Mouse (Mus musculus) left cerebral cortex, postnatal 4 days (tissue): Measurements from ENCODE around the gene Efhd1. TPM values are rescaled to one million over a fixed set of nuclear protein-coding genes. Genes with fewer than 3 reads are reported as not detected.

ENCODE experiments used
- DNase-seq: peaks from one replicate; pipeline ENCODE4 v3.0.0-alpha.2; 2022
- intact Hi-C: fragments of 180-260 bp; cut with DNase I; formaldehyde crosslinking; loops from one replicate; pipeline ENCODE4 v1.15.1; 2025
- total RNA-seq, 2 experiments: library from RNA; stranded (reverse); gene quantifications; 2 replicates each; pipeline ENCODE4 v1.2.3; 2021

Gene Efhd1
- total RNA-seq: 1 to 10 TPM; 1.5 to 2.0 TPM

DNA sequence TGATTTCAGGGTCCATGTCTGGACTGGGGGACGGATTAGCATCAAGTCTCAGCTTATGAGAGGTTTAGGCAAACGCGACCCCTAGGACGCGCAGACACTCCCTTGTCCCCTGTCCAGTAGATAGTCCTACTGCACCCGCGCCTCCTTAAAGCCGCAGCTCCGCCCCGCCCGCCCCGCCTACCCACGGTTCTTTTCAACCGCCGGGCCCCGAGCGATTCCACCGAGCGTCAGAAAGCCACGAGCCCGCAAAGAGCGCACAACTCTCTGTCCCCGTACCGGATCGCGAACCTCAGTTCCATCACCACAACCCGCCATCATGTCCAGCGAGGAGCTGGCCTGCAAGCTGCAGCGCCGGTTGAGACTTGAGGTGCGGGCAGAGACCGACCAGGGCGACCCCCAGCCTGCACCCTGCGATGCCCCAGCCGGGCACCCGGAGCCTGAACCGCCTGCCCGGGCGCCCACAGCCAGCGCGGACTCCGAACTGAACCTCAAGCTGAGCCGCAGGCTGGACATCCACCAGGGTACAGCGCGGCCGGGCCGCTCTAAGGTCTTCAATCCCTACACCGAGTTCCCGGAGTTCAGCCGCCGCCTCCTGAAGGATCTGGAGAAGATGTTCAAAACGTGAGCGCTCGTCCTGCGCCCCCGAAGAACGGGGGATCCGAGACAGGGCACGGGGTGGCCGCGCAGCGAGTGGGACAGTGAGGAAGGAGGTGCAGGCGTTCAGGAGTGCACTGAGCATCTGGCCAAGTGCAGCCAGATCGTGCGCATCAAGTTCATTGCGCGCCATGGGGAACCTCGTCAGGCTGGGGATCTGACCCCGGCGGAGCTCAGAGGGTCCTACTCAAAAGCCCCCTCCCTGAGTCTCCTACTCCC lies at the start of gene Efhd1:
Gene Efhd1, plus strand, starts transcription at position 230 of the 873 bp plus-strand sequence.
- DNase-seq: peak; percentile 59
- intact Hi-C loops: no loop called here

DNA sequence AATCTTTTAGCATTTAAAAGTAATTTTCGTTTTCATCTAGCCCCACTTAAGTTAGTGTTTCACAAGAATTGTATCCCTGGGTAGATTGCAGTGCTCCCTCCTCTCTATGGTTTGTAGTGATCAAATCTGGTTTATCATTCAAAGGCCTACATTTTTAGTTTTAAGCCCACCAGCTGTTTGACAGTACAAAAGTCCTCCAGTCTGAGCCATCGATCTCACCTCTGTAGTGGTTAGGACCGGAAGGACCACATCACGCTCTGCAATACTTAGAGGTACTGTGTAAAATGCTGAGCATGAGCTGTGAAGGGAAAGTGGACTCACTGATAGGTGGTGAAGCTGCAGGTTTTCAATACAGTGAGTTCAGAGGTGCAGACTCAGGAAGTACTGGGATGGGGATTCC lies 49.4 kb upstream of the Efhd1 start:
- DNase-seq: no peak
- intact Hi-C loops: no loop called here

DNA sequence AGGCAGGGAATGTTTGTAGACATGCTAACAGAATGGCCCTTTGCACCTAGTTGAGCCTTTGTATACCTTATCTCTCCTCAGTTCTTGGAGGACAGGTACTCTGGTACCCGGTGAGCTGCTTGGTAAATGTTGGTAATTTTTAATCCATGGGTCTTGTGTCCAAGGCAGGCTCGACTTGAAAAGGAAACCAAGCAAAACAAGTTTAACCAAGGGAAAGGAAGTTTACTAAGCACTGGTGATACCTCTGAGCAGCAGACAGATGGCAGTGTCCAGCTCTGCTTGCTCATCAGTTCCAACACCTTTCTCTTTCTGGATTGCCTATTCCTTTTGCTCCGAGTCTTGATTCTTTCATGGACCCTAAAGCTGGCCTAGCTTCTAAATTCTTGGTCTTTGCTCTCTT lies 46.2 kb upstream of the Efhd1 start:
- no peak for DNase-seq
- intact Hi-C loops: no loop called here

DNA sequence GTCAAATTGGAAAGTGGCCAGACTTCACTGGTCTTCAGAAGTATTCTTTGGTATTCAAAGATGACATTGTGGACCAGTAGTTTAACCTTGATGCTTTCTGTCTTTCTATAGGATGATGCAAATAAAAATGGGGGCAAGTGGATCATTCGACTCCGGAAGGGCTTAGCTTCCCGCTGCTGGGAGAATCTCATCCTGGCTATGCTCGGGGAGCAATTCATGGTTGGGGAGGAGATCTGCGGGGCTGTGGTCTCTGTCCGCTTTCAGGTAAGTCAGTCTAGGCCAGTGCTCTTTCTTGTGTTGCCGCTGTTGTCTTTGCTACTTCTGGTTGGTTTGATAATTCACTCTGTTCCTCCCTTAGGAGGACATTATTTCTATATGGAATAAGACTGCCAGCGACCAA lies 38.4 kb upstream of the Efhd1 start:
- intact Hi-C loops: no loop called here
- DNase-seq: no peak

DNA sequence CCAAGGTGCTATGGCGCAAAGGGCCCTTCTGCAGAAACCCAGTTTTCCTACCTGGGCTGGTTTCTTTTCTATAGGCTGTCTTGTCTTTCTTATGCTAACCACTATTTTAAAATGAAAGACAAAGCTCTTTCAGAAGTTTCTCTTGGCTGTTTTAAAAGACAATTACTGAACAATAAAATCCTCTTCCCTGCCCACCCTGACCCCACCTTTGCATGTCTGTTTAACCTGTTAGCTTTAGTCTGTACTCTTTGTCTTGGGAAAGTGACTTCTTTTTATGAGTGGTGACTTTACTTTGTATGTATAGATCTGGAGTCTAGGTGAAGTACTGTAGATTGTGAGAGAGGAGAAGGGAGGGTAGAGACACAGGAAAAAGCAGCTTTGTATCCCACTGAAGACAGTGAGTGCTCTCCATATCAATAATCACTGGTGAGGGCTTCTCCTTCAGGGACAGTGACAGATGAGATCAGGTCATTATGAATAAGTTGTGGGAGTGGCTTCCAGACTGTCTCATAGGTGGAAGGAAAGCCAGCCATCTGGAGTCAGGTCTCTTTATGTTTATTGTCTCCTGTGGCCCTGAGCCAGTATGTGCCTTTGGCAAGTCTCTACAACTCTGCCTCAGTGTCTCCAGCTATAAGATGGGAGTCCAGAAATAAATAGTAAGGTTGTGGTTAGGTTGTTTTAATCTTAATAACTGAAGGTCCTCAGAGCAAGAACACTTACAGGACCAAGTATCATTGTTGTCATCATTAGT lies 37.6 kb upstream of the Efhd1 start:
- intact Hi-C loops: no loop called here
- DNase-seq: no peak

DNA sequence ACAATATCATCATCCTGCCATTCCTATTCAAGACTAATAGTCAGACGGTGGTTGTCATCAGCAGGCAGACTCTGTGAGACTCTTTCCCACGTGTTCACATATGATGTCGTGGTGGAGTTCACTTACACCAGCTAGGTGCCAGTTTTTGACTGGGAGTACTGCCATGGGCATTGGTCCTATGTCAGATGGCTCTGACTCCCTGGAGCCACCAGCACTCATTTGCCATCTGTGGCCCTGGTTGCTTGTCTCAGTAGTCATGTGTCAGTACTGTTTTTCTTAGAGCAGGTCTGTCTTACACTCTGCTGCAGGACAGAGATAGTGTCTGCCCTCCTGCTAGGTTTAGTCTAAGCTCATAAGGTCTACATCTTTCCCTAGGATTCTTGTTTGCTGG lies 37.0 kb upstream of the Efhd1 start:
- DNase-seq: peak; percentile 63
- intact Hi-C loops: no loop called here

DNA sequence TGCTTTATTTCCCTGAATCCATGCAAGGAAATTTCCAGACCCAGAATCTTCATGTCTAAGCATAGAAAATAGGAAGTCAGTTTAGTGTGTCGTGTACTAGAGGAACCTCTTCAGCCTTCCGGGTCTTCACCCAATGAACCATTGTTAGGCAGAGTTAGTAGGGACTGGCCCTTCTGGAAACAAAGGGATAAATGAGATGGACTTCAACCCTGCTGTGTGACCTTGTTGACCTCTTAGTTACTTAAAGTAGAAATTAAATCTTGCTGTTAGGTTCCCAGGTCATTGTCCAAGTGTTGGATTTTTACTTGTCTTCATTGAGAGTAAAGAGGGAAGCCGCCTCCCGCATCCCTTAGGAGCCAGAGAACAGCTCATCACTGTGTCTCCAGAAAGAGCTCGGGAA lies 33.6 kb upstream of the Efhd1 start:
- DNase-seq: no peak
- intact Hi-C loops: loop anchor here (5.0 kb wide), 1 partner anchor 547 kb away; no protein-coding TSS in a partner anchor

DNA sequence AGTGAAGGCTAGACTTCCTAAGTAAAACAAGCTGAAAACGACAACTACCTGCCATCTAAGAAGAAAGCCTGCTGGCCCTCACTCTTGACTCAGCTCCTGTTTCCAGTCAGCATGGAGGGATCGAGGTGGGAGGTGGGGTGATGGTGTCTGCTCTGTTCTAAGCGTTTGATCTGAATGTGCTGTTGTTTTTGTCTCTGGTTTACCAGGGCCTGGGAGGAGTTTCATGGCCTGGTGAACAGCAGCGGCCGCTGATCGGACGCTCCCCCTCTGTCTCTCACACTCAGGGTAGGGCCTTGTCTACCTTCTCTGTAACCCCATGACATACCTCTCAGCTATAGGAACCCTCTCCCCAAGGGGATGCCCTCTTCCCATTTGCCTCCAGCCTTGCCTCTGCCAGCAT lies 32.0 kb upstream of the Efhd1 start:
- intact Hi-C loops: loop anchor here (5.0 kb wide), 1 partner anchor 545 kb away; no protein-coding TSS in a partner anchor

DNA sequence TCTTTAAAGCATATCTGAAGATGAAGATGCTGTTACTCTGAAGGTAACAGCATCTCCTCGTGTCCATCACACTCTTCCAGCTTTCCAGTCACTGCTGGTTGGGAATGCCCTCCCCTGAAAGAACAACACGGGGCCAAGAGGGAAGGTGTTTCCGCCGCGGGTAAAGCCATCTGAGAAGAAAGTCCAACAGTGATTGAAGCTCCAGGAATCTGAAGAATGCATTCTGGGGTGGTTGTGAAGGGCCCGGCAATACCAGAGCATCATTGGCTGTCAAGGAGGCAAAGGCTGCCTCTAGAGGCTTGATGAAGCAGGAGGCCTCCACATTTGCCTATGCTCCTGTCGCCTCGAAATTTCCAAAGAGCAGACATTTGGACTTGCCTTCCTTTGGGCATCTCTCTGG lies 25.1 kb upstream of the Efhd1 start:
- intact Hi-C loops: no loop called here
- no peak for DNase-seq

More for the DNA sequence above, 32.0 kb upstream of the Efhd1 start:
- no peak for DNase-seq

DNA sequence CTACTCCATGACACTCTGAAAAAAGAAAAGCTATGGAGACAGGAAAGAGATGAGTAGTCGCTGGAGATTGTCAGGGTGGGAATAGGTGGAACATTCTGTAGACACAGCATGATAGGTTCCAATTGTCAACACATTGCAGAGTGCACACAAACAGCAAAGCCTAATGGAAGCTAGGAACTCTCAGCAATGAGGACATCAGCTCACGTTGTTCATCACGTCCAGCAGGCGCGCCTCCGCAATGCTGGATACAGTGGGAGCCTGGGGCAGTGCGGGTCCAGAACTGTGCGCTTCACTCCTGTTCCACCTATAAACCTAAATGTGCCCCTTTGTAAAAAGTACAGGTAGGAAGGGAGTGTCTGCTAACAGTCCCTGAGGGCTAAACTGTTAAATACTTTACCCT lies 21.1 kb upstream of the Efhd1 start:
- intact Hi-C loops: loop anchor here (10.0 kb wide), 1 partner anchor 172 kb away; no protein-coding TSS in a partner anchor
- DNase-seq: no peak

DNA sequence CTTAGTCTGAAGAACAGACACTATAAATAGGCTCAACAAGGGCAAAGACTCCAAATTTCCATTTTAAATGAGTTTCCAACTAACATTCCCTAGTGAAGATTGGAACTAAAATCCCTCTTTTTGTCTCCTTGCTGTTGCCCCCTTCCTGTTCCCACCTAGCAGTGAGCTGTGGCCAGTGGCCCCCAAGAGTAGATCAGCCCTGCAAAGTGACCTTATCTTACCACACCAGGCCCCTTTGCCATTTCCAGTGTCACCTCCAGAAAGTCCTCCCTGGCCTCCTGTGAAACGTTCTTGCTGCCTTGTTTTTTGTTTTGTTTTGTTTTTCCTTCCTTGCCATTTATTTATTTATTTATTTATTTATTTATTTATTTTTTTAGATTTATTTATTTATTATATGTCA lies 18.7 kb upstream of the Efhd1 start:
- no peak for DNase-seq
- intact Hi-C loops: loop anchor here (5.0 to 10.0 kb wide), 2 partner anchors 47 to 169 kb away; no protein-coding TSS in a partner anchor

DNA sequence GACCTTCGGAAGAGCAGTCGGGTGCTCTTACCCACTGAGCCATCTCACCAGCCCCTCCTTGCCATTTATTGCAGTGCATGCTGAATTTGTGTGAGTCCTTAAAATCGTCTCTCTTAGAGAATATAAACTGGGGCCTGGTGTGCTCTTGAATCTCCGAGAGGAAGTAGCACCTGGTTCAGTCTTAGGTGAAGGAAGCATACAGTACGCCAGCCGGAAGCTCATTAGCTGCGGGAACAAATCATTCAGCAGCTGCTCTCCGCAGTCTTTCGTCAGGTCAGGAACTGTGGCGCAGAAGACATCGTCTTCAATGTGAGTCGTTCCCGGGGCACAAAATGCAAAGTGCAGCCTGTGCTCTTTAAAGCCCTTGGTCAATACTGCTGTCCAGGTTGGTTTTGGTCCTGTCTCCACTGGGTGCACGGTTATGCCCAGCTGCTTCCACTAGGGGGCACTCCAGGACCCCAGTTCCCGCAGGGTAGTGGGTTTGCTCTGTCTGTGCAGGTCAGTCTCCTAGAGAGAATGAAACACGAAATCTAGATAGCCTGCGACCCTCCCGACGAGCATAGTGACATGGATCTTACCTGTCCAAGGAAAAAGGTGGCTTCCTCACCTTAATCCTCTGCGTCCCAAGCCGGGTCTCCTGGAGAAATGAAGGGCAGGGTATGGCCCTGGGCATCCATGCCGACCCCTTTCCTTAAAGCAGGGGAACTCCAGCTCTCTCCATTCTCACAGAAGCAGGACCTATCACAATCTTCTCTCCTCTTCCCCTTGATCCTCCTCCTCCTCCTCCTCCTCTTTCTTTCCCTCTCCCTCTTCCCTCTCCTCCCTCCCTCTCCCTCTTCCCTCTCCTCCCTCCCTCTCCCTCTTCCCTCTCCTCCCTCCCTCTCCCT lies 18.0 kb upstream of the Efhd1 start:
- DNase-seq: peak; percentile 87
- intact Hi-C loops: loop anchor here (5.0 to 10.0 kb wide), 2 partner anchors 46 to 169 kb away; no protein-coding TSS in a partner anchor

DNA sequence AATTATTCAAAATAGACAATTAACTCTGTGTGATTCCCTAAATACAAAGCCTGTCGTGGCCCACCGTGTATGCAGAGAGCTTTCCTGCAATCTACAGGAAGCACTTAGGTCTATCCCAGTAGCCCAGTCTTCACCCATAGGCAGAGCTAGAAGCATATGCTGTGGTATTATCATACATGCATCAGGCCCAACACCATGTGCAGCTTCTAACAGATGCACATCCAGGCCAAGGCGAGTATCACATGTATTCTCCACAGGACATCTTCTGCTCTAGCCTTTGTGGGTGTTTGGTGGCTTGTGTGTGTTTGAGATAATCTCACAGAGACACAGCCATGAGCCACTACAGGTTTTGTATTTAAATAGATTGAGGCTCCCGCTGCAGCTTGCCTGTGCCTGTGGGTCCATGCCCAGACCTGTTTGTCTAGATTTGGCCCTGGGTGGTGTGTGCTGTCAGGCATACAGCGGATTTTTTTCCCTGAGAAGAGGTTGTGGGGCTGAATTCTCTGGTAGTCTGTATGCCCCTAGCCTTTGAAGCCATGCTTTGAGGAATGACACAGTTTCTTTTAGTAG lies 12.0 kb upstream of the Efhd1 start:
- intact Hi-C loops: no loop called here
- no peak for DNase-seq

DNA sequence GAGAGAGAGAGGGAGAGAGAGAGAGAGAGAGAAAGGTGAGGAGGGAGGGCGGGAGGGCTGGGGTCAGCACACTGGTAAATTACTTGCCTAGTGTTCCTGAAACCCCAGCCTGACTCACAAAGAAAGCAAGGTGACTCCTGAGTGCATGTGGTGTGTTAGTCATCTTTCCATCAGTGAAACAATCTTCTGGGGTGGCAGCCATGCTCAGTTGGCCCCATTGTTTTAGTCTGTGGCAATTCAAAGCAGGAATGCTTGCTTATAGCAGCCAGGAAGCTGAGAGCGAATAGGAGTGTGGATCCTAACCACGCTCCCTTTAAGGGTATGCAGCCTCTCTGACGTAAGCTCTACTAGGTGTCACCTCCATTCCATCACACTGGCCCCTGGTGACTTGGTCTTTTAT lies 9.0 kb upstream of the Efhd1 start:
- no peak for DNase-seq
- intact Hi-C loops: no loop called here

DNA sequence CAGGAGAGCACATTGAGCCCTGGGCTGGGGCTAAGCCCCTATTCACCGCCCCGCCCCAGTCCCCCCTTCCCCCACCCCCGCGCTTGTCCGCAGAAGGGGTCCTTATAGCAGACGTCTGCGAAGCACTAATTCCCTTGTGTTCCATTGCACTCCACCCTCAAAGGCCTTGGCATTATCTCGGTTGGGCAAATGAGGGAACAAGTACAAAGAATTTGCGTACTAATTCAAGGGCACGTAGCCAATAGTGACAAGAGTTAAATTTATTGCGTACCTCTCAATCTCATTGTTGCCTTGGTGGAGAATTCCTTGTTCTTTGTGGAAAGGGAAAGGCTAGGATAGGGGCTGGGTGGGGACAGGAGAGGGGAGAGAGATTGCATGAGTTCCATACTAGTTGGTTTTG lies 6.5 kb upstream of the Efhd1 start:
- no peak for DNase-seq
- intact Hi-C loops: no loop called here

DNA sequence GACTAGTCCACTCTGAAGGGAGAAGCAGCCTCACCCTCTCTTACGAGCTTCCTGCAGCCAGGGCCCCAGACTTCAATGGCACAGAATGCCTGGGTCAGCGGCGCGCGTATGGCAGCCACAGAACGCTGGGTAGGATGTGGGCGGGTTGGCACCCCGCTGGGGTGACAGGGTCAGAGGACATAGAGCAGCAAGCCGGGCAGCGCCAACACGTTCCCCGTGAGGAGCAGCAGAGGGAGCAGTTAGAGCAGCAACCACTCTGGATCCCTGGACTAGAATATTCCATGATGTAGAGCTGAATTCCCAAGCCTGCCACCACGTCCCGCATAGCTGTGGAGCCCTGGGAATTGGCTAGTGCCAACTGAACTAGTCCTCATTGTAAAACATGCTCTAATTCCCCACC lies 5.7 kb upstream of the Efhd1 start:
- peak; percentile 35 for DNase-seq
- intact Hi-C loops: no loop called here

DNA sequence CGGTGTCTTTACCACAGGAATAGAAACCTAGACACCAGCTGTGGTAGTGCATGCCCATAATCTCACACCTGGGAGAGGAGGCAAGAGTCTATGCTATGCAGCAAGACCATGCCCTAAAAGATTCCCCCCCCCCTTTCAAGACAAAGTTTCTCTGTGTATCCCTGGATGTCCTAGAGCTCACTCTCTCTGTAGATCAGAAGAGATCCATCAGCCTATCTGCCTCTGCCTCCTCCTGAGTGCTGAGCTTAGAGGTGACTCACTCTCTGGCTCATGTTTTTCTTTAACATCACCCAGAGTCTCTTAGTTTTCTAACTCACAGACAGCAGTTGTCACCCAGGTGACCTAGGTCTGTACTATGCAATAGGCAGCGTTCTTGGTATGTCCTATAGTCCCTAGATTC lies 4.8 kb upstream of the Efhd1 start:
- DNase-seq: no peak
- intact Hi-C loops: no loop called here

DNA sequence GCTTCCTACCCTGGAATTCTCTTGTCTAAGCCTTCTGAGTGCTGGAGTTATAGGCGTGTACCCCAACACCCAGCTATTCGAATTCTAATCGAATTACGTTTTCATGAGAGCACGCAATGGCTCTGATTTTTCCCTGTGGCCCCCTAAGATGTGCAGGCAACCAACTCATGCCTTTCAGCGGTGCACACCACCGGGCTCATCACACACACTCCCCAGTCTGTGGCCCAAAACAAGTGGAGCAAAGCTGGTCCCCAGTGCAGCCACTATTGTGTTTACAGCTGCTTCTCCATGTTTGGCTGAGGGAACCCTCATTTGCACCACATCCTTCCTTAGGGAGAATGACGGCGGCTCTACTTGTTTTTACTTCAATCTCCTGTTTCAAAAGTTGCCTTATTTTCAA lies 906 bp upstream of the Efhd1 start:
- intact Hi-C loops: no loop called here
- no peak for DNase-seq

DNA sequence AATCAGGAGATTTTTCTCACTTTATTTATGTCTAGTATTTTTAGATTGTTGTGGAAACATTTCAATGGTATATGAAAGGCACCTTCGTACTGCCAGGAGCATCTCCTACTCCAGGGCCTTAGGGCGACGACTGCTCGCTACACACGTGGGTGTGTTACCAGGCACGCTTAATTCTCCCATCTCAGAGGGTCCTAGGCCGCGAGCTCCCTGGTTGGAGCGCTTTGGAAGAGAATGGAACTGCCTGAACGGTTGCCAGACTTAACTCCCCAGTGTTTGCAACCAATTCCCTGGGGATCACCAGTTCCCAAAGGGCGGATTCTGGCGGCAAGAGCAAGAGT lies 398 bp upstream of the Efhd1 start:
- intact Hi-C loops: no loop called here
- DNase-seq: no peak

DNA sequence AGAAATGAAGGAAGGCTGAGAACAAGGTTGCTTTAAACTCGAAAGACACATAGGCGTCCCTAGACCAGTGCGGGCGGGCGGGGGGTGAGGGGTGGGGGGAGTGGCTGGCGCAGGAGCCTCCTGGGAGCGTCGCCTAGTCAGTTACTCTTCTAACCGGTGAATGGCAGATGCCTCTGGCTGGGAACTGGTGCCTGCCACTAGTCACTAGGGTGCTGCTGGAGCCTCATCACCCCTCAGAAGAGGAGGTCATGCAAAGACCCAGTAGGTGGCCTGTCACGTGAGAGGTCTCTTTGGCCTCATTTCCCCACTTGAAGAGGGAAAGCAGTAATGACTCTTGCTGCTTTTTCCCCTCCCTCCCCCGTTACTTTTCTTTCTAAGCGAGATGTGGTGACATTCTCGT lies 1.0 kb downstream of the Efhd1 start:
- DNase-seq: no peak
- intact Hi-C loops: no loop called here
